Mouse (Mus musculus) thymus, adult 2 months (tissue): ENCODE measurements around the gene Ttc16.

Source experiments
- CTCF ChIP-seq: fragments of 200-500 bp; IDR thresholded peaks from 2 replicates; pipeline ENCODE4 v1.5.1; 2012; ENCODE audit warnings: mild to moderate bottlenecking, control low read depth, low read length, moderate library complexity, borderline replicate concordance; ENCODE audit not compliant: control insufficient read depth, poor library complexity, insufficient read depth; ENCODE audit errors: extremely low read depth
- POLR2A ChIP-seq: fragments of 200-500 bp; IDR thresholded peaks from 2 replicates; pipeline ENCODE4 v1.6.1; 2012; ENCODE audit warnings: mild to moderate bottlenecking, low read length, control low read depth, moderate library complexity; ENCODE audit not compliant: control insufficient read depth, poor library complexity, insufficient read depth; ENCODE audit errors: extremely low read depth

GRCm38 (mm10) chr2:32731911-32732310 is 43.5 kb downstream of the Ttc16 start:
- TF ChIP-seq POLR2A (no peak), CTCF (no peak)
